Mouse (Mus musculus): Measurements from ENCODE around the gene Map3k9.

DNA sequence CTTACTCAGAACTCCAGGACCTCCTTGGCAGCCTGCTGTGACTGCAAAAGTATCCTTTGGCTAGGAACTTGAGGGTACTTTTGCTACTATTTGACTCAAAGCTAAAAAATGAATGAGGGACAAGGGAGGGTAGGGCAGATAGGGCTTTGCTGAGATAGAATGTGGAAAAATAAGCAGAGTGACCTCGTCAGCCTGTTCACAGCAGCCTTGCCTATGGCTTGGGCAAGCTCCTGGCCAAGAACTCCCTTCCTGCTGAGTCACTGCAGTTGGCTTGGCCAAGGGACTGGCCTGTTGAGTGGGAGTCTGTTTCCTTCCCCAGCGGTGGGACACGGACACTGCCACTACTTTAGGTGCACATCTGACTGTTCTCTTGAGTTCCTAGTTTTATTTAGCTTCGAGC, 92.4 kb downstream of the Map3k9 start:
- TF ChIP-seq CTCF (IDR thresholded peaks at IDR 0.05; ENCODE audit: low read depth) (no peak), EP300 (IDR thresholded peaks at IDR 0.05; ENCODE audit: low read depth) (no peak)

All from heart, postnatal 0 days (tissue).